In the genomic region with DNA sequence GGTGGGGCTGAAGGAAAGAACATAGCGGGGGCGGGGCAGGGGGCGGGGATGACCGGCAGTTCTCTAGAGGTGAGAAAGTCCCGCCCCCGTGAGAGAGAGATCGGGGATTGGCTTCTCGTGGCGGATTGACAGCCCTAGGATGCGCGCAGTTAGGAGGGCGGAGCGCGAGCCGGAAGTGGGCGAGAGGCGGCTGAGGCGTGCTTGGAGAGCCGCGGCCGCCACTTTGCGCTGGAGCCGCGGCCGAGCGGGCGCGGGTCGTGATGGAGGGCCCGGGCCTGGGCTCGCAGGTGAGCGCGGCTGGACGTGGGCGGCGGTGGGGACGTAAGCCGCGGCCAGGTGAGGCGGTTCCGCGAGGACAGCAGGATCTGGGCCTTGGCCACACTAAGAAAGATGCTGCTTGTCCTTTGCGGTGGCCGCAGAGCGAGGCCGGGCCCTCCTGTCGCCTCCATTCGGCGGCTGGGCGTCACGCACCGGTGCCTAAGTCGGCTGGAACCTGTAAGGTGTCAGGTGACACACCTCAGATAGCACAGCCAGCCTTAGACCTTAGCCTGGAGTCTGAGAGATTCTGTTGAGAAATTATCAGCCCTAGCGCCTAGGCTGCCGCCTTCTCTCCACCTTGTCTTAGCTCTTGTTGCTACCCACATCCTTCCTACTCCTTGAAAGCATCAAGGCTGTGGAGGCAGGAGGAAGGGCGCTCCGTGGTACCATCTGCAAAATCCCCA, we compare ENCODE assay signal across 7 mouse cellular contexts. TPM values are rescaled to one million over a fixed set of nuclear protein-coding genes. Genes with fewer than 3 reads are reported as not detected.
DNase-seq lines count a peak whose midpoint lies in the region; ATAC-seq lines count a peak whose summit lies in the region.

A gene (plus strand): TSS at position 153 of the 722 bp plus-strand sequence.

- H3K4me2 ChIP-seq in embryonic facial prominence, embryonic 11.5 days (ENCODE audit: low read depth, low read length) = peak within 1 kb of the TSS; percentile 71
- peak within 1 kb of the TSS; percentile 76 for H3K4me2 ChIP-seq in midbrain, embryonic 13.5 days (replicated peaks)

- WGBS in embryonic facial prominence, embryonic 11.5 days = under 1% methylated on average over 40 of the region's 57 CpGs
- WGBS in limb, embryonic 10.5 days = under 1% methylated on average over 57 of the region's 57 CpGs
- WGBS in midbrain, embryonic 13.5 days = under 1% methylated on average over 57 of the region's 57 CpGs

- H3K4me3 ChIP-seq in embryonic facial prominence, embryonic 11.5 days (ENCODE audit: low read depth, low read length) = peak within 1 kb of the TSS; percentile 73
- peak within 1 kb of the TSS; percentile 85 for H3K4me3 ChIP-seq in limb, embryonic 10.5 days
- peak within 1 kb of the TSS; percentile 84 for H3K4me3 ChIP-seq in midbrain, embryonic 13.5 days (replicated peaks)

- ATAC-seq in embryonic facial prominence, embryonic 11.5 days (replicated peaks; ENCODE audit: insufficient number of reproducible peaks, low FRiP score, low TSS enrichment, low read depth) = peak; percentile 99
- peak; percentile 83 for ATAC-seq in granulocyte monocyte progenitor cell, adult 5-6 weeks (replicated peaks; ENCODE audit: poor library complexity, severe bottlenecking)
- peak; percentile 100 for ATAC-seq in midbrain, embryonic 13.5 days

- H3K4me1 ChIP-seq in embryonic facial prominence, embryonic 11.5 days (ENCODE audit: control insufficient read depth, insufficient read depth, low read length) = no peaks in the 10 kb centered on the region
- H3K4me1 ChIP-seq in limb, embryonic 10.5 days = peaks cover 13% of the 10 kb centered on the region; the same call in 1 of the 2 replicates
- H3K4me1 ChIP-seq in midbrain, embryonic 13.5 days (replicated peaks) = peaks cover 27% of the 10 kb centered on the region

- no peaks in the 10 kb centered on the region for H3K9me3 ChIP-seq in embryonic facial prominence, embryonic 11.5 days (replicated peaks; ENCODE audit: control insufficient read depth, low read length)
- no peaks in the 10 kb centered on the region for H3K9me3 ChIP-seq in limb, embryonic 10.5 days (replicated peaks)
- H3K9me3 ChIP-seq in midbrain, embryonic 13.5 days = no peaks in the 10 kb centered on the region

- DNase-seq in adrenal gland, postnatal 14 days = peak; percentile 94
- DNase-seq in embryonic facial prominence, embryonic 11.5 days (ENCODE audit: low spot score) = peak; percentile 97
- peak; percentile 94 for DNase-seq in kidney, adult 11 months
- peak; percentile 93 for DNase-seq in limb, embryonic 10.5 days (ENCODE audit: low spot score)
- DNase-seq in spleen, adult 12 weeks (ENCODE audit: low spot score) = peak; percentile 85

- H3K27ac ChIP-seq in embryonic facial prominence, embryonic 11.5 days (replicated peaks; ENCODE audit: low read depth, low read length) = no peak within 1 kb of the TSS
- peak within 1 kb of the TSS; percentile 88 for H3K27ac ChIP-seq in limb, embryonic 10.5 days
- H3K27ac ChIP-seq in midbrain, embryonic 13.5 days = peak within 1 kb of the TSS; percentile 75

- no peaks in the 10 kb centered on the region for H3K27me3 ChIP-seq in embryonic facial prominence, embryonic 11.5 days (ENCODE audit: control insufficient read depth, insufficient read depth, low read length)
- no peaks in the 10 kb centered on the region for H3K27me3 ChIP-seq in limb, embryonic 10.5 days (ENCODE audit: low read depth, poor library complexity, severe bottlenecking)
- 0 out of 2 replicates have a peak, but pooled peaks cover 2% of the 10 kb centered on the region for H3K27me3 ChIP-seq in midbrain, embryonic 13.5 days

- H3K36me3 ChIP-seq in embryonic facial prominence, embryonic 11.5 days (replicated peaks; ENCODE audit: control insufficient read depth, insufficient read depth, low read depth, low read length) = no peaks in the 10 kb centered on the region
- H3K36me3 ChIP-seq in limb, embryonic 10.5 days = peaks cover 5% of the 10 kb centered on the region
- H3K36me3 ChIP-seq in midbrain, embryonic 13.5 days = no peaks in the 10 kb centered on the region

- H3K9ac ChIP-seq in embryonic facial prominence, embryonic 11.5 days (replicated peaks; ENCODE audit: low read length) = peak within 1 kb of the TSS; percentile 72
- H3K9ac ChIP-seq in midbrain, embryonic 13.5 days (replicated peaks) = peak within 1 kb of the TSS; percentile 85

RNA-seq across cellular contexts. Expression of the gene that starts here (rescaled TPM):
- 9.5 and 10.6 TPM in 2 replicates for total RNA-seq in adrenal gland, postnatal 14 days (2021)
- 40.5 and 41.8 TPM in 2 replicates for polyA plus RNA-seq in embryonic facial prominence, embryonic 11.5 days (2014; fragmentation: Nextera tagmentation; extraction: Ambion mirVana)
- total RNA-seq in granulocyte monocyte progenitor cell, adult 5-6 weeks (2014; fragmentation: Nextera tagmentation) = 35.8 and 37.4 TPM in 2 replicates
- 50.2 and 54.2 TPM in 2 replicates for total RNA-seq in granulocyte monocyte progenitor cell, adult 5-6 weeks (2017)
- 27.0 and 31.1 TPM in 2 replicates for polyA plus RNA-seq in limb, embryonic 10.5 days (2016; fragmentation: Nextera tagmentation; extraction: Ambion mirVana)
- polyA plus RNA-seq in midbrain, embryonic 13.5 days (2015; fragmentation: Nextera tagmentation; extraction: Ambion mirVana) = 38.5 and 39.8 TPM in 2 replicates
